Mouse (Mus musculus) erythroblast, adult 5-6 weeks (primary cell): Measurements from ENCODE around the gene Tinf2. TPM values are rescaled to one million over a fixed set of nuclear protein-coding genes. Genes with fewer than 3 reads are reported as not detected.

Experiments
- ATAC-seq: replicated peaks from 2 replicates; pipeline ENCODE4 v1.8.0; 2016; ENCODE audit warnings: moderate number of reproducible peaks, mild to moderate bottlenecking, moderate TSS enrichment, inconsistent platforms; ENCODE audit not compliant: poor library complexity, low FRiP score, severe bottlenecking
- total RNA-seq, 2 experiments: library from RNA; stranded (forward) in 1 of 2; stranded (reverse) in 1 of 2; fragments of 150-400 nt in 1 of 2; fragments of 200-764, 138-1000 nt in 1 of 2; gene quantifications; 2 replicates each; pipeline versions ENCODE4 v1.2.3 to v1.2.4; 2015 to 2017; ENCODE audit warnings: low replicate concordance in 2 of 2

The Tinf2 gene
- total RNA-seq, 2 experiments from 2014 or later: 10.2 to 12.9 TPM

DNA sequence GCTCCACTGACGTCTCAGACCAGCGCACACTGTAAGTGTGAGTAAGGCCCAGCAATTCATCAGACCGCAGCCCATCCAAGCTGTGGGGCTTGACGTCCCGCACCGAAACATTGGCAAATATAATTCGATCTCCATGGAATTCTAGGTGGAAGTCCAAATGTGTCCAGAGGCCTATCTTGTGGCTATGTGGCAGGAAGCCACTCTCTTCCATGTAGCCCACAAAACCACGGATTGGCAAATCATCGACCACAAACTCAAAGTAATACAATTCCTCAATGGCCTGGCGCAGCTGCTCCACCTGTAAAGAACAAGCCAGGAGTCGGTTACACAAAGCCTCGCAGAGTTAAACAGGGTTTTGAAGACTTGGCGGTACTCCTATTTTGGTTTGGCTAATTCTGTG is 40.3 kb downstream of the Tinf2 start:
- ATAC-seq: no peak

DNA sequence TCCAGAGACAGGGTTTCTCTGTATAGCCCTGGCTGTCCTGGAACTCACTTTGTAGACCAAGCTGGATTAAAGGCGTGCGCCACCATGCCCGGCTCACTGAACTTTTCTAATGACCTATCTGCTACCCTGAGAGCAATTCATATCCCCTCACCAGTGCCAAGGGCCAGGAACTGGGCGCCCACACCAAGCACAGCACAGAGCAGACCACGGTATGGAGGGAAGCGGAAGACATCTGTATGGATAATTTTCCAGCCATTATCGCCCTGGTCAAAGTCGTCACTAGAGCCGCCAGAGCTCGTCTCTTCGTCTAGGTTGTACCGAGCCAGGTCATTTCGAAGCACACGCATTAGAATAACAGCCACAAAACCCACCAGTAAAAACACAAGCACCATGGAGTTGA is 40.8 kb downstream of the Tinf2 start:
- no peak for ATAC-seq

DNA sequence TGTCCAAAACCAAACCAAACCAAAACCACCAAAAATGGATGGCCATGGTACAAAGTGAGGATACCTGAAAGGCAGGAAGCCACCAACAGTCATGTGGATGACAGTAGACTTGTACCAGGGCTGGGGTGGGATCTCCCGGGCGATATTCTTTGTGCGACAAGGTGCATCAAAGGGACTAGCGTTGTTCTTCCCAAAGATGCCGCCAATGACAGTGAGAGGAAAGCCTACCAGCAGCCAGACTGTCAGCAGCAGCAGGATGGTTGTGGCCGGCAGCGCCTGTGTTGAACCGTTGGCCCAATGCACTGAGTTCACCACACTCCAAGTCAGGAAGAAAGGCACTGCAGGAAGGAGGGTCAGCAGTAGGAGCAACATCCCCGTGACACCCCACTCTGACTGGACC is 43.8 kb downstream of the Tinf2 start, which contains the start of gene Gm49378:
Gm49378 (minus strand) TSS at position 101 of the 400 bp plus-strand sequence.
- ATAC-seq: no peak

DNA sequence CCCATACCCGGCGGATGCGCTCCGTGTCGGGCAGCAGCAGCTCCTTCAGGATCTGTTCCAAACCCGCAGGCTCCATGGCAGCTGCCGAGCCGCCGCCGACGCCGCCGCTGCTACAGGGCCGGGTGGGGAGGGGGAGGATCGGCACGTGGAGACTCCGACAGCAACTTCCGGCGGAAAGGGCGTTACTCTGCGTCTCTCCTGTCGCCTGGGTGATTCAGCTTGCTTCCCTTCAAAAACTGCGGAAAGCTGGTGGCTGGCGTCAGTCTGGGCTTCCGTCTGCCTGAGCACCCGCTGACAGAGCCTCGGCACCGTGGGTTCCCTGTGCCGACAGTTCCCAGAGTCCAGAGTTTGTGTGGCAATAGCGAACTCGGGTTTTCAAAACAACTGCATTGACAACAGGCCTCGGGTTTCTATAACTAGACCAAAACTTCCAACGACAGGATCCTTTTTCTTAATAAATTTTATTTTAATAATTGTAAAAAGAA is 46.1 kb downstream of the Tinf2 start, which contains the start of gene Ipo4:
Ipo4 (minus strand) TSS at position 435 of the 485 bp plus-strand sequence.
- ATAC-seq: peak; percentile 87

DNA sequence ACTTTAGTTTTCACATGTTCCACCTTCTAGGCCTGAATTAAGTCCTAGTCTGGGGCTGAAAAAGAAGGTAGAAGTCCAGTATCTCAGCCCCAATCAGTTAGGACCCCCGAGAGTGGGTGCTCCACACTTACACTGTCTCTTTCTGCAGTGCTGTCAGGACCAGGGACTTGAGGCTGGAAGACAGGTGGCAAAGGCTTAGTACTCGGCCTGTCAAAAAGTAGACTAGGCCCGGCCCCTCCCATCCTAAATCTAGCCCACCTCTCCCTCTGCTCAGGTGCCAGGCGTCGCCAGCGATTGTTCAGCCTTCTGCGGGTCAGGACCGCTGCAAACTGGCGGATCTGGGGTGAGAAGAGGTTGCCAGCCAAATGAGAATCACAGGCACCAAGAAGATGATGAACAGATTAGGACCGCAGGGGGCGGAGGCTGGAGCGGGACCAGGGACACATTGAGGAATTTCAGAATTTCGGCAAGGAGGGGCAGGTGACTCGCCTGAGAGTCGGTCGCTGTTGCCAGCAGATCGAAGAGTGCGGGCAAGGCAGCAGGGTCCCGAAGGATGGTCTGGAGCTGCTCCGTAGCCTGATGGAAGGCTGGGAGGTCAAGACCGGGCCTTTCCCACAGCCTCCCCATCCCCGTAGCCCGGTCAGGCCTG is 46.6 kb downstream of the Tinf2 start:
- no peak for ATAC-seq

DNA sequence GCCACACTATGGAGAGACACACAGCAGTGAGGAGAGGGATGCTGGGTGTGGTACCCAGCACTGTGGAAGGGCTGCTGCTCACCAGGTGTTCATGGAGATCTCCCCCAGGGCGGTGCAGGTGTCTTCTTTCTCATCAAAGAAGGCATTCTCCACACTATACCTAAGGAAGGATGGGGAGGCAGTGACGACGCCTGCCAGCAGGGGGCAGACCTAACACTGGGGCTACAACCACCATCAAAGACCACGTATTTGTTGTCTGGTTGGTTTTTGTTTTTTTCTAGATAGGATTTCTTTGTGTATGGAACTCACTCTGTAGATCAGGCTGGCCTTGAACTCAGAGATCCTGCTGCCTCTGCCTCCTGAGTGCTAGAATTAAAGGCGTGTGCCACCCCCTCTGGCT is 52.3 kb downstream of the Tinf2 start:
- ATAC-seq: peak; percentile 65

DNA sequence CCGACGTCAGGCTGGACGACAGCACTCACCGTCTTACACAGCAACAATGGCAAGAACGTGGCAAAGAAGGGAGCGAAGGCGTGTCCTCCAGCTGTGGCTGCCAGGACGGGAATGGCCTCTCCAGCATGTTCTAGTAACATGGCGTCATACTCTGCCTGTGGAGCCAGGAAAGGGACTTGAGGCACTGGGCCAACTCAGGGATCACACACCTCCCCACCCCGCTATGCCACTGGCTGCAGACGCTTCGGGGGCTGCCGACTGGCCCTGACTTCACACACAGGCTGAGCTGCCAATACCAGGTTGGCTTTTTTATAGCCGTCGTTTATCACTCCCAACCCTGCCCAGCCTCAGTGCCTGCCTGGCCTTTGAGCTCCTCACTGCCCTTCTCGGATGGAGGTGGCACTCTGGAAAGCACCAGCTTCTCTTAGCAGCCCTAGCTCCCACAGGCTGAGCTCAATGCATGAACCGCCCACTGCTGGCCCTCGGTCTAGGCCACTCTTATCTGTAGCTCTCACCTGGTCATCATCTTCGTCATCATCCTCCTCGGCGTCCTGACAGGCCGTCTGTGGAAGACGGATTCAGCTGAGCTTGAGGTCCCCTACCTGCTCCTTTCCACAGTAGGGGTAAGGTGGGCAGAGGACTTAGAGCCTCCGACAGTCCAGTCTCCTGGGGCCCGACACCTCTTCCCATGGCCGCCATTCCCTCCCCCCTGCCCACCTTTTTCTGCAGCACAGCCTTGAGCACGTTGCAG is 53.4 kb downstream of the Tinf2 start:
- ATAC-seq: peak; percentile 54

Other genes starting within 250 kb of the Tinf2 start
Only the 30 nearest of the 35 such genes appear.
- gene Cpne6, start 171.4 kb downstream of the Tinf2 start, total RNA-seq (2015; ENCODE audit: low replicate concordance): not detected in 2 replicates
- not detected in 2 replicates for gene Cpne6, start 171.4 kb downstream of the Tinf2 start, total RNA-seq (2017; ENCODE audit: low replicate concordance)
- gene Nrl, start 156.8 kb downstream of the Tinf2 start, total RNA-seq (2015; ENCODE audit: low replicate concordance): 0.19 and 0.42 TPM in 2 replicates
- 0.42 TPM in 1 of 2 replicates, not detected in the other for gene Nrl, start 156.8 kb downstream of the Tinf2 start, total RNA-seq (2017; ENCODE audit: low replicate concordance)
- gene Pck2, start 141.6 kb downstream of the Tinf2 start, total RNA-seq (2015; ENCODE audit: low replicate concordance): 20.4 and 28.6 TPM in 2 replicates
- gene Pck2, start 141.6 kb downstream of the Tinf2 start, total RNA-seq (2017; ENCODE audit: low replicate concordance): 60.3 and 66.5 TPM in 2 replicates
- gene Dcaf11, start 121.8 kb downstream of the Tinf2 start, total RNA-seq (2015; ENCODE audit: low replicate concordance): 18.2 and 21.9 TPM in 2 replicates
- 46.2 and 54.9 TPM in 2 replicates for gene Dcaf11, start 121.8 kb downstream of the Tinf2 start, total RNA-seq (2017; ENCODE audit: low replicate concordance)
- not detected in 2 replicates for gene A730061H03Rik, start 121.4 kb downstream of the Tinf2 start, total RNA-seq (2015; ENCODE audit: low replicate concordance)
- 4.8 TPM in 1 of 2 replicates, not detected in the other for gene A730061H03Rik, start 121.4 kb downstream of the Tinf2 start, total RNA-seq (2017; ENCODE audit: low replicate concordance)
- not detected in 2 replicates for gene Fitm1, start 106.2 kb downstream of the Tinf2 start, total RNA-seq (2015; ENCODE audit: low replicate concordance)
- gene Fitm1, start 106.2 kb downstream of the Tinf2 start, total RNA-seq (2017; ENCODE audit: low replicate concordance): not detected in 2 replicates
- 271 and 301 TPM in 2 replicates for gene Psme1, start 103.7 kb downstream of the Tinf2 start, total RNA-seq (2015; ENCODE audit: low replicate concordance)
- gene Psme1, start 103.7 kb downstream of the Tinf2 start, total RNA-seq (2017; ENCODE audit: low replicate concordance): 107 and 147 TPM in 2 replicates
- 10.9 TPM in 1 of 2 replicates, not detected in the other for gene Emc9, start 96.5 kb downstream of the Tinf2 start, total RNA-seq (2015; ENCODE audit: low replicate concordance)
- 2.6 and 3.6 TPM in 2 replicates for gene Emc9, start 96.5 kb downstream of the Tinf2 start, total RNA-seq (2017; ENCODE audit: low replicate concordance)
- gene Psme2, start 90.7 kb downstream of the Tinf2 start, total RNA-seq (2015; ENCODE audit: low replicate concordance): 74.0 and 102 TPM in 2 replicates
- gene Psme2, start 90.7 kb downstream of the Tinf2 start, total RNA-seq (2017; ENCODE audit: low replicate concordance): 83.1 and 86.1 TPM in 2 replicates
- gene Rnf31, start 90.1 kb downstream of the Tinf2 start, total RNA-seq (2015; ENCODE audit: low replicate concordance): 6.5 and 9.4 TPM in 2 replicates
- gene Rnf31, start 90.1 kb downstream of the Tinf2 start, total RNA-seq (2017; ENCODE audit: low replicate concordance): 7.1 and 8.9 TPM in 2 replicates
- gene Irf9, start 78.2 kb downstream of the Tinf2 start, total RNA-seq (2015; ENCODE audit: low replicate concordance): 65.1 and 69.8 TPM in 2 replicates
- 104 and 106 TPM in 2 replicates for gene Irf9, start 78.2 kb downstream of the Tinf2 start, total RNA-seq (2017; ENCODE audit: low replicate concordance)
- gene Rec8, start 63.8 kb downstream of the Tinf2 start, total RNA-seq (2015; ENCODE audit: low replicate concordance): 1.7 TPM in 1 of 2 replicates, not detected in the other
- 0.84 and 2.2 TPM in 2 replicates for gene Rec8, start 63.8 kb downstream of the Tinf2 start, total RNA-seq (2017; ENCODE audit: low replicate concordance)
- gene Ipo4, start 45.9 kb downstream of the Tinf2 start, total RNA-seq (2015; ENCODE audit: low replicate concordance): 3.7 and 29.7 TPM in 2 replicates
- 7.0 and 13.8 TPM in 2 replicates for gene Ipo4, start 45.9 kb downstream of the Tinf2 start, total RNA-seq (2017; ENCODE audit: low replicate concordance)
- gene Gm49378, start 43.9 kb downstream of the Tinf2 start, total RNA-seq (2015; ENCODE audit: low replicate concordance): 0.96 and 5.4 TPM in 2 replicates
- 5.4 TPM in 1 of 2 replicates, not detected in the other for gene Gm49378, start 43.9 kb downstream of the Tinf2 start, total RNA-seq (2017; ENCODE audit: low replicate concordance)
- 9.6 and 14.2 TPM in 2 replicates for gene Tm9sf1, start 38.0 kb downstream of the Tinf2 start, total RNA-seq (2015; ENCODE audit: low replicate concordance)
- 12.0 and 20.5 TPM in 2 replicates for gene Tm9sf1, start 38.0 kb downstream of the Tinf2 start, total RNA-seq (2017; ENCODE audit: low replicate concordance)
- gene Tssk4, start 31.6 kb downstream of the Tinf2 start, total RNA-seq (2015; ENCODE audit: low replicate concordance): 0.84 TPM in 1 of 2 replicates, not detected in the other
- 0.28 and 0.68 TPM in 2 replicates for gene Tssk4, start 31.6 kb downstream of the Tinf2 start, total RNA-seq (2017; ENCODE audit: low replicate concordance)
- gene Mdp1, start 21.3 kb downstream of the Tinf2 start, total RNA-seq (2015; ENCODE audit: low replicate concordance): 4.6 and 10.4 TPM in 2 replicates
- gene Mdp1, start 21.3 kb downstream of the Tinf2 start, total RNA-seq (2017; ENCODE audit: low replicate concordance): 7.1 and 8.4 TPM in 2 replicates
- 1.5 and 2.7 TPM in 2 replicates for gene Gmpr2, start 9.9 kb downstream of the Tinf2 start, total RNA-seq (2015; ENCODE audit: low replicate concordance)
- 6.9 and 8.5 TPM in 2 replicates for gene Gmpr2, start 9.9 kb downstream of the Tinf2 start, total RNA-seq (2017; ENCODE audit: low replicate concordance)
- gene Nedd8, start 9.7 kb downstream of the Tinf2 start, total RNA-seq (2015; ENCODE audit: low replicate concordance): 89.5 and 91.3 TPM in 2 replicates
- gene Nedd8, start 9.7 kb downstream of the Tinf2 start, total RNA-seq (2017; ENCODE audit: low replicate concordance): 66.5 and 67.1 TPM in 2 replicates
- gene Tgm1, start 32.1 kb upstream of the Tinf2 start, total RNA-seq (2015; ENCODE audit: low replicate concordance): 0.96 TPM in 1 of 2 replicates, not detected in the other
- 0.14 and 0.85 TPM in 2 replicates for gene Tgm1, start 32.1 kb upstream of the Tinf2 start, total RNA-seq (2017; ENCODE audit: low replicate concordance)
- gene Rabggta, start 40.4 kb upstream of the Tinf2 start, total RNA-seq (2015; ENCODE audit: low replicate concordance): 2.3 and 5.4 TPM in 2 replicates
- 2.1 and 2.2 TPM in 2 replicates for gene Rabggta, start 40.4 kb upstream of the Tinf2 start, total RNA-seq (2017; ENCODE audit: low replicate concordance)
- 22.4 and 27.1 TPM in 2 replicates for gene Dhrs1, start 63.9 kb upstream of the Tinf2 start, total RNA-seq (2015; ENCODE audit: low replicate concordance)
- gene Dhrs1, start 63.9 kb upstream of the Tinf2 start, total RNA-seq (2017; ENCODE audit: low replicate concordance): 3.9 and 14.9 TPM in 2 replicates
- 6.5 and 11.3 TPM in 2 replicates for gene Nop9, start 63.9 kb upstream of the Tinf2 start, total RNA-seq (2015; ENCODE audit: low replicate concordance)
- gene Nop9, start 63.9 kb upstream of the Tinf2 start, total RNA-seq (2017; ENCODE audit: low replicate concordance): 3.7 and 3.9 TPM in 2 replicates
- 2.1 TPM in 1 of 2 replicates, not detected in the other for gene Cideb, start 76.6 kb upstream of the Tinf2 start, total RNA-seq (2015; ENCODE audit: low replicate concordance)
- gene Cideb, start 76.6 kb upstream of the Tinf2 start, total RNA-seq (2017; ENCODE audit: low replicate concordance): 0.94 TPM in 1 of 2 replicates, not detected in the other
- gene Ltb4r2, start 79.6 kb upstream of the Tinf2 start, total RNA-seq (2015; ENCODE audit: low replicate concordance): not detected in 2 replicates
- gene Ltb4r2, start 79.6 kb upstream of the Tinf2 start, total RNA-seq (2017; ENCODE audit: low replicate concordance): 0.14 TPM in 1 of 2 replicates, not detected in the other
- 6.3 and 14.8 TPM in 2 replicates for gene Ltb4r1, start 84.1 kb upstream of the Tinf2 start, total RNA-seq (2015; ENCODE audit: low replicate concordance)
- 9.3 and 21.8 TPM in 2 replicates for gene Ltb4r1, start 84.1 kb upstream of the Tinf2 start, total RNA-seq (2017; ENCODE audit: low replicate concordance)
- gene Adcy4, start 102.3 kb upstream of the Tinf2 start, total RNA-seq (2015; ENCODE audit: low replicate concordance): not detected in 2 replicates
- not detected in 2 replicates for gene Adcy4, start 102.3 kb upstream of the Tinf2 start, total RNA-seq (2017; ENCODE audit: low replicate concordance)
- 17.1 and 22.6 TPM in 2 replicates for gene Ripk3, start 107.0 kb upstream of the Tinf2 start, total RNA-seq (2015; ENCODE audit: low replicate concordance)
- 6.7 and 7.2 TPM in 2 replicates for gene Ripk3, start 107.0 kb upstream of the Tinf2 start, total RNA-seq (2017; ENCODE audit: low replicate concordance)
- gene Nfatc4, start 141.3 kb upstream of the Tinf2 start, total RNA-seq (2015; ENCODE audit: low replicate concordance): not detected in 2 replicates
- not detected in 2 replicates for gene Nfatc4, start 141.3 kb upstream of the Tinf2 start, total RNA-seq (2017; ENCODE audit: low replicate concordance)
- 0.38 and 0.84 TPM in 2 replicates for gene Nynrin, start 172.2 kb upstream of the Tinf2 start, total RNA-seq (2015; ENCODE audit: low replicate concordance)
- 0.42 and 0.77 TPM in 2 replicates for gene Nynrin, start 172.2 kb upstream of the Tinf2 start, total RNA-seq (2017; ENCODE audit: low replicate concordance)